Mouse (Mus musculus) MEL (cell line): ENCODE data around the gene Paqr6. TPM values are rescaled to one million over a fixed set of nuclear protein-coding genes. Genes with fewer than 3 reads are reported as not detected.

Source experiments
- DNase-seq: peaks from one replicate; pipeline ENCODE4 v3.0.0; 2011; ENCODE audit warnings: low read depth, low spot score
- H3K27ac ChIP-seq: 2 replicates; pipeline ENCODE4 v1.5.1; 2012; ENCODE audit warnings: low read depth, mild to moderate bottlenecking, control low read depth, low read length, moderate library complexity; ENCODE audit not compliant: control insufficient read depth
- H3K27me3 ChIP-seq, 2 experiments: fragments of 150-350 bp in 1 of 2; sonication (generic) in 1 of 2; 2 replicates each; pipeline ENCODE4 v1.6.1; 2012; ENCODE audit warnings: low read length in 2 of 2, mild to moderate bottlenecking in 2 of 2, improper control_type of control experiment in 1 of 2, moderate library complexity in 1 of 2; ENCODE audit not compliant: insufficient read depth in 2 of 2, control insufficient read depth in 1 of 2
- H3K36me3 ChIP-seq, 2 experiments: 2 replicates each; pipeline ENCODE4 v1.6.1; 2012 to 2014; ENCODE audit warnings: low read length in 2 of 2, improper control_type of control experiment in 1 of 2, inconsistent platforms in 1 of 2, mild to moderate bottlenecking in 1 of 2; ENCODE audit not compliant: insufficient read depth in 2 of 2, control insufficient read depth in 1 of 2
- H3K4me1 ChIP-seq, 2 experiments: fragments of 150-350 bp in 1 of 2; sonication (generic) in 1 of 2; 2 replicates each; pipeline ENCODE4 v1.6.1; 2012; ENCODE audit warnings: low read length in 2 of 2, improper control_type of control experiment in 1 of 2, mild to moderate bottlenecking in 1 of 2; ENCODE audit not compliant: insufficient read depth in 2 of 2, control insufficient read depth in 1 of 2
- H3K4me3 ChIP-seq, 2 experiments: fragments of 150-350 bp in 1 of 2; sonication (generic) in 1 of 2; 2 replicates each; pipeline ENCODE4 v1.5.1; 2012; ENCODE audit warnings: low read depth in 2 of 2, low read length in 2 of 2, mild to moderate bottlenecking in 2 of 2, moderate library complexity in 2 of 2, control low read depth in 1 of 2, improper control_type of control experiment in 1 of 2; ENCODE audit not compliant: control insufficient read depth in 1 of 2, insufficient read depth in 1 of 2
- H3K79me2 ChIP-seq: 2 replicates; pipeline ENCODE4 v1.6.1; 2012; ENCODE audit warnings: mild to moderate bottlenecking, low read length, moderate library complexity; ENCODE audit not compliant: control insufficient read depth, poor library complexity, insufficient read depth
- H3K9ac ChIP-seq: 2 replicates; pipeline ENCODE4 v1.6.1; 2012; ENCODE audit warnings: low read depth, mild to moderate bottlenecking, control low read depth, low read length, moderate library complexity; ENCODE audit not compliant: control insufficient read depth, poor library complexity, severe bottlenecking
- H3K9me3 ChIP-seq: fragments of 150-350 bp; sonication (generic); replicated peaks from 2 replicates; pipeline ENCODE4 v1.6.1; 2012; ENCODE audit warnings: mild to moderate bottlenecking, low read length, improper control_type of control experiment, moderate library complexity; ENCODE audit not compliant: insufficient read depth
- BHLHE40 ChIP-seq: IDR thresholded peaks from 2 replicates; pipeline ENCODE4 v1.6.1; 2012; ENCODE audit warnings: low read depth, mild to moderate bottlenecking, inconsistent platforms, low read length, improper control_type of control experiment, borderline replicate concordance
- CHD1 ChIP-seq: IDR thresholded peaks from 2 replicates; pipeline ENCODE4 v1.6.1; 2012; ENCODE audit warnings: low read depth, mild to moderate bottlenecking, inconsistent platforms, low read length, improper control_type of control experiment
- CHD2 ChIP-seq: IDR thresholded peaks from 2 replicates; pipeline ENCODE4 v1.6.1; 2011; ENCODE audit warnings: low read length, improper control_type of control experiment
- CTCF ChIP-seq, 3 experiments: IDR thresholded peaks in 2 of 3; conservative IDR thresholded peaks in 1 of 3; 2 replicates each; pipeline ENCODE4 v1.5.1; 2011 to 2012; ENCODE audit warnings: low read length in 3 of 3, low read depth in 2 of 3, mild to moderate bottlenecking in 2 of 3, improper control_type of control experiment in 1 of 3, inconsistent platforms in 1 of 3, mixed read lengths in 1 of 3, moderate library complexity in 1 of 3; ENCODE audit not compliant: control insufficient read depth in 1 of 3, insufficient read depth in 1 of 3, poor library complexity in 1 of 3, severe bottlenecking in 1 of 3
- ETS1 ChIP-seq: IDR thresholded peaks from 2 replicates; pipeline ENCODE4 v1.6.1; 2012; ENCODE audit warnings: low read depth, mild to moderate bottlenecking, inconsistent platforms, low read length, improper control_type of control experiment, moderate library complexity
- GATA1 ChIP-seq: IDR thresholded peaks from 2 replicates; pipeline ENCODE4 v1.6.1; 2011; ENCODE audit warnings: low read depth, low read length, improper control_type of control experiment
- HCFC1 ChIP-seq: IDR thresholded peaks from 2 replicates; pipeline ENCODE4 v1.6.1; 2012; ENCODE audit warnings: low read depth, mild to moderate bottlenecking, inconsistent platforms, low read length, improper control_type of control experiment, moderate library complexity
- MAZ ChIP-seq: IDR thresholded peaks from 2 replicates; pipeline ENCODE4 v1.6.1; 2012; ENCODE audit warnings: low read depth, mild to moderate bottlenecking, inconsistent platforms, low read length, improper control_type of control experiment
- MEF2A ChIP-seq: IDR thresholded peaks from 2 replicates; pipeline ENCODE4 v1.6.1; 2014; ENCODE audit warnings: low read depth, mild to moderate bottlenecking, inconsistent platforms, low read length, improper control_type of control experiment; ENCODE audit not compliant: poor library complexity, insufficient replicate concordance, severe bottlenecking; ENCODE audit errors: extremely low read depth
- NELFE ChIP-seq: IDR thresholded peaks from 2 replicates; pipeline ENCODE4 v1.6.1; 2011; ENCODE audit warnings: low read depth, low read length, improper control_type of control experiment
- POLR2A ChIP-seq, 2 experiments: IDR thresholded peaks; 2 replicates each; pipeline ENCODE4 v1.6.1; 2011 to 2012; ENCODE audit warnings: low read length in 2 of 2, mild to moderate bottlenecking in 2 of 2, control low read depth in 1 of 2, improper control_type of control experiment in 1 of 2, low read depth in 1 of 2, moderate library complexity in 1 of 2; ENCODE audit not compliant: control insufficient read depth in 1 of 2, insufficient read depth in 1 of 2, poor library complexity in 1 of 2
- POLR2AphosphoS2 ChIP-seq: IDR thresholded peaks from 2 replicates; pipeline ENCODE4 v1.6.1; 2011; ENCODE audit warnings: low read length, improper control_type of control experiment
- POLR2AphosphoS5 ChIP-seq: IDR thresholded peaks from 2 replicates; pipeline ENCODE4 v1.6.1; 2012; ENCODE audit warnings: low read depth, borderline replicate concordance, mild to moderate bottlenecking, inconsistent platforms, low read length, moderate library complexity, mixed read lengths
- RAD21 ChIP-seq: IDR thresholded peaks from 2 replicates; pipeline ENCODE4 v1.6.1; 2011; ENCODE audit warnings: mild to moderate bottlenecking, low read depth, low read length, improper control_type of control experiment
- RCOR1 ChIP-seq: IDR thresholded peaks from 2 replicates; pipeline ENCODE4 v1.6.1; 2012; ENCODE audit warnings: low read depth, mild to moderate bottlenecking, inconsistent platforms, low read length, improper control_type of control experiment
- TAL1 ChIP-seq: IDR thresholded peaks from 2 replicates; pipeline ENCODE4 v1.6.1; 2012; ENCODE audit warnings: mild to moderate bottlenecking, inconsistent platforms, low read length, moderate library complexity, mixed read lengths
- TBP ChIP-seq: IDR thresholded peaks from 2 replicates; pipeline ENCODE4 v1.8.0; 2011; ENCODE audit warnings: low read depth, low read length, improper control_type of control experiment
- UBTF ChIP-seq: IDR thresholded peaks from 2 replicates; pipeline ENCODE4 v1.6.1; 2012; ENCODE audit warnings: low read depth, mild to moderate bottlenecking, inconsistent platforms, low read length, improper control_type of control experiment, moderate library complexity, borderline replicate concordance; ENCODE audit not compliant: insufficient read depth
- USF1 ChIP-seq: IDR thresholded peaks from 2 replicates; pipeline ENCODE4 v1.6.1; 2014; ENCODE audit warnings: low read depth, mild to moderate bottlenecking, inconsistent platforms, low read length, improper control_type of control experiment, moderate library complexity
- USF2 ChIP-seq, 2 experiments: IDR thresholded peaks; 2 replicates each; pipeline ENCODE4 v1.6.1; 2011 to 2012; ENCODE audit warnings: improper control_type of control experiment in 2 of 2, low read length in 2 of 2, borderline replicate concordance in 1 of 2, inconsistent platforms in 1 of 2, low read depth in 1 of 2, mild to moderate bottlenecking in 1 of 2; ENCODE audit not compliant: insufficient read depth in 1 of 2
- ZC3H11A ChIP-seq: IDR thresholded peaks from 2 replicates; pipeline ENCODE4 v1.6.1; 2012; ENCODE audit warnings: low read depth, mild to moderate bottlenecking, inconsistent platforms, low read length, improper control_type of control experiment
- ZKSCAN1 ChIP-seq: IDR thresholded peaks from 2 replicates; pipeline ENCODE4 v1.6.1; 2012; ENCODE audit warnings: low read depth, mild to moderate bottlenecking, inconsistent platforms, low read length, improper control_type of control experiment, moderate library complexity
- ZMIZ1 ChIP-seq: IDR thresholded peaks from 2 replicates; pipeline ENCODE4 v1.6.1; 2012; ENCODE audit warnings: low read depth, mild to moderate bottlenecking, inconsistent platforms, low read length, improper control_type of control experiment, moderate library complexity
- ZNF384 ChIP-seq: IDR thresholded peaks from 2 replicates; pipeline ENCODE4 v1.6.1; 2012; ENCODE audit warnings: low read depth, mild to moderate bottlenecking, inconsistent platforms, low read length, improper control_type of control experiment
- polyA plus RNA-seq, 2 experiments: library from polyadenylated mRNA; stranded (reverse) in 1 of 2; unstranded in 1 of 2; fragments of >175 nt in 1 of 2; fragments of >200 nt in 1 of 2; gene quantifications; 2 replicates each; pipeline versions ENCODE4 v1.2.1 to v1.2.4; 2012; ENCODE audit warnings: low replicate concordance in 2 of 2, low read depth in 1 of 2; ENCODE audit not compliant: insufficient read length in 2 of 2, insufficient read depth in 1 of 2, missing spikeins in 1 of 2
- total RNA-seq: library from RNA; depleted of rRNA; stranded (reverse); fragments of 300-350 nt; gene quantifications from 2 replicates; pipeline ENCODE4 v1.2.3, GENCODE M21; 2012

Gene Paqr6
- total and polyA plus RNA-seq, 3 experiments, result 0.11 TPM; not detected in 2

- H3K4me1 ChIP-seq, result no peaks in the 10 kb centered on the region
- TF ChIP-seq POLR2AphosphoS5, result no peak
- TF ChIP-seq, all 39 proteins: peak for 0
- no peaks in the 10 kb centered on the region; the same call in 1 of the 2 replicates for H3K79me2 ChIP-seq
- no peaks in the 10 kb centered on the region for H3K27me3 ChIP-seq
- DNase-seq, result no peak
- no peaks in the 10 kb centered on the region for H3K9me3 ChIP-seq
- H3K27ac ChIP-seq, result no peak overlapping the region
- H3K9ac ChIP-seq, result no peak overlapping the region
- no peak overlapping the region for H3K4me3 ChIP-seq
- H3K36me3 ChIP-seq, result peaks cover 0 to 7% of the 10 kb centered on the region in 2 experiments; a peak in 2 of 4 replicates
These were observed 34.3 kb downstream of the Paqr6 start for GRCm38 (mm10) chr3:88398666-88399065.

GRCm38 (mm10) chr3:88403522-88404230, 39.3 kb downstream of the Paqr6 start:
- H3K27ac ChIP-seq, result no peak overlapping the region
- TF ChIP-seq ZNF384, result peak; percentile 67
- no peak for TF ChIP-seq USF1
- no peak overlapping the region for H3K4me3 ChIP-seq
- DNase-seq, result no peak
- H3K9me3 ChIP-seq, result no peaks in the 10 kb centered on the region
- H3K4me1 ChIP-seq, result peaks cover 0 to 6% of the 10 kb centered on the region in 2 experiments; a peak in 1 of 4 replicates
- no peak overlapping the region for H3K9ac ChIP-seq
- peaks cover 1 to 4% of the 10 kb centered on the region in 2 experiments for H3K36me3 ChIP-seq
- H3K27me3 ChIP-seq, result no peaks in the 10 kb centered on the region
- peaks cover 13% of the 10 kb centered on the region; the same call in 1 of the 2 replicates for H3K79me2 ChIP-seq

GRCm38 (mm10) chr3:88407090-88407489, 42.7 kb downstream of the Paqr6 start:
- DNase-seq, result peak; percentile 95
- no peaks in the 10 kb centered on the region for H3K9me3 ChIP-seq
- no peak overlapping the region for H3K4me3 ChIP-seq
- peaks cover 0 to 26% of the 10 kb centered on the region in 2 experiments; a peak in 3 of 4 replicates for H3K4me1 ChIP-seq
- peaks cover 26% of the 10 kb centered on the region for H3K79me2 ChIP-seq
- H3K9ac ChIP-seq, result no peak overlapping the region
- H3K27ac ChIP-seq, result no peak overlapping the region
- H3K36me3 ChIP-seq, result peaks cover 2 to 15% of the 10 kb centered on the region in 2 experiments
- no peaks in the 10 kb centered on the region for H3K27me3 ChIP-seq
- TF ChIP-seq POLR2AphosphoS5, result no peak
- no peak for TF ChIP-seq ZMIZ1
- TF ChIP-seq CHD2, result no peak
- TF ChIP-seq HCFC1, result no peak
- no peak for TF ChIP-seq RCOR1
- no peak for TF ChIP-seq GATA1
- no peak for TF ChIP-seq MEF2A
- no peak for TF ChIP-seq NELFE
- TF ChIP-seq USF2 (IDR thresholded peaks at IDR 0.05; ENCODE audit: borderline replicate concordance in 1 of 2, insufficient read depth in 1 of 2, low read depth in 1 of 2, low read length in 2 of 2), result no peak
- TF ChIP-seq ZNF384, result no peak
- 0 out of 2 replicates have a peak, but pooled peaks have one; percentile 17 for TF ChIP-seq TBP
- 0 out of 2 replicates have a peak, but pooled peaks have one; percentile 21 for TF ChIP-seq USF1
- TF ChIP-seq MAZ, result no peak
- no peak for TF ChIP-seq POLR2AphosphoS2
- peak; percentile 80; the same call in 1 of the 2 replicates for TF ChIP-seq BHLHE40
- TF ChIP-seq POLR2A (IDR thresholded peaks at IDR 0.05; ENCODE audit: control insufficient read depth in 1 of 2, insufficient read depth in 1 of 2, low read depth in 1 of 2, low read length in 2 of 2, poor library complexity in 1 of 2), result no peak
- TF ChIP-seq CHD1, result no peak
- no peak for TF ChIP-seq TAL1
- no peak for TF ChIP-seq ETS1
- TF ChIP-seq RAD21, result peak; percentile 99
- TF ChIP-seq ZKSCAN1, result no peak
- TF ChIP-seq CTCF (IDR thresholded peaks at IDR 0.05 in 2 of 3, conservative IDR thresholded peaks at IDR 0.05 in 1 of 3; ENCODE audit: control insufficient read depth in 1 of 3, insufficient read depth in 1 of 3, low read depth in 2 of 3, low read length in 3 of 3, poor library complexity in 1 of 3, severe bottlenecking in 1 of 3), result peak; percentile 83 to 100 (median 96)
- TF ChIP-seq UBTF, result no peak
- peak; percentile 97 for TF ChIP-seq ZC3H11A
